Mouse (Mus musculus) limb, embryonic 10.5 days (tissue): ENCODE results near the gene B3gat1. TPM values are rescaled to one million over a fixed set of nuclear protein-coding genes. Genes with fewer than 3 reads are reported as not detected.

Source experiments
- DNase-seq: peaks from one replicate; pipeline ENCODE4 v3.0.0-alpha.2; 2017; ENCODE audit warnings: low spot score
- H3K27ac ChIP-seq: fragments of 300-500 bp; sonication (generic); 2 replicates; pipeline ENCODE4 v1.5.1; 2016; ENCODE audit warnings: mild to moderate bottlenecking
- H3K27me3 ChIP-seq: fragments of 300-500 bp; sonication (generic); 2 replicates; pipeline ENCODE4 v1.6.1; 2016; ENCODE audit warnings: low read depth, mild to moderate bottlenecking; ENCODE audit not compliant: poor library complexity, severe bottlenecking
- H3K36me3 ChIP-seq: fragments of 300-500 bp; sonication (generic); 2 replicates; pipeline ENCODE4 v1.6.1; 2016; ENCODE audit warnings: mild to moderate bottlenecking, moderate library complexity
- H3K4me1 ChIP-seq: fragments of 300-500 bp; sonication (generic); 2 replicates; pipeline ENCODE4 v1.6.1; 2016
- H3K4me3 ChIP-seq: fragments of 300-500 bp; sonication (generic); 2 replicates; pipeline ENCODE4 v1.5.1; 2016; ENCODE audit warnings: mild to moderate bottlenecking, moderate library complexity
- H3K9me3 ChIP-seq: fragments of 300-500 bp; sonication (generic); replicated peaks from 2 replicates; pipeline ENCODE4 v1.6.1; 2016; ENCODE audit warnings: mild to moderate bottlenecking
- WGBS: fragments of 180-500 bp; shearing (Covaris S2); methylation state at CpG from one replicate; pipeline ENCODE4 v1.1.7; 2016; 5-methylcytosine and 5-hydroxymethylcytosine counted together
- polyA plus RNA-seq: library from polyadenylated mRNA; unstranded; fragments of >200 nt; fragmentation: Nextera tagmentation; extraction: Ambion mirVana; gene quantifications from 2 replicates; pipeline ENCODE4 v1.2.1, GENCODE M21; 2016

The B3gat1 gene
- polyA plus RNA-seq, 1 experiment from 2014 or later, result 0.21 TPM

- Histone ChIP-seq H3K4me1 (no peaks in the 10 kb centered on the region), H3K36me3 (no peaks in the 10 kb centered on the region), H3K9me3 (no peaks in the 10 kb centered on the region), H3K4me3 (no peak overlapping the region), H3K27me3 (no peaks in the 10 kb centered on the region), H3K27ac (no peak overlapping the region)
- DNase-seq, result no peak
- 85% methylated on average over 3 of the region's 3 CpGs for WGBS
Observed at GRCm38 (mm10) chr9:26792829-26793228, 59.3 kb downstream of the B3gat1 start.

GRCm38 (mm10) chr9:26798205-26798604, 64.7 kb downstream of the B3gat1 start:
- Histone ChIP-seq H3K4me3 (no peak overlapping the region), H3K27ac (no peak overlapping the region), H3K4me1 (no peaks in the 10 kb centered on the region), H3K36me3 (no peaks in the 10 kb centered on the region), H3K9me3 (no peaks in the 10 kb centered on the region), H3K27me3 (no peaks in the 10 kb centered on the region)
- DNase-seq, result no peak
- 96% methylated on average over 3 of the region's 3 CpGs for WGBS

GRCm38 (mm10) chr9:26798731-26799130, 65.2 kb downstream of the B3gat1 start:
- no peaks in the 10 kb centered on the region for H3K36me3 ChIP-seq
- no peak overlapping the region for H3K4me3 ChIP-seq
- no peaks in the 10 kb centered on the region for H3K27me3 ChIP-seq
- 89% methylated on average over 1 of the region's 1 CpGs for WGBS
- H3K4me1 ChIP-seq, result no peaks in the 10 kb centered on the region
- no peak overlapping the region for H3K27ac ChIP-seq
- H3K9me3 ChIP-seq, result no peaks in the 10 kb centered on the region
- DNase-seq, result no peak

GRCm38 (mm10) chr9:26800357-26800756, 66.8 kb downstream of the B3gat1 start:
- no peaks in the 10 kb centered on the region for H3K4me1 ChIP-seq
- no peak overlapping the region for H3K4me3 ChIP-seq
- 89% methylated on average over 2 of the region's 2 CpGs for WGBS
- no peak for DNase-seq
- H3K27ac ChIP-seq, result no peak overlapping the region
- H3K27me3 ChIP-seq, result no peaks in the 10 kb centered on the region
- no peaks in the 10 kb centered on the region for H3K36me3 ChIP-seq
- H3K9me3 ChIP-seq, result no peaks in the 10 kb centered on the region

GRCm38 (mm10) chr9:26804321-26804720, 70.8 kb downstream of the B3gat1 start:
- Histone ChIP-seq H3K4me1 (peaks cover 7% of the 10 kb centered on the region), H3K9me3 (no peaks in the 10 kb centered on the region), H3K36me3 (no peaks in the 10 kb centered on the region), H3K4me3 (no peak overlapping the region), H3K27ac (no peak overlapping the region), H3K27me3 (no peaks in the 10 kb centered on the region)
- no peak for DNase-seq

- 2% methylated on average over 33 of the region's 33 CpGs for WGBS
- Histone ChIP-seq H3K27me3 (no peaks in the 10 kb centered on the region), H3K4me3 (peak within 1 kb of the TSS; percentile 57), H3K36me3 (no peaks in the 10 kb centered on the region), H3K9me3 (no peaks in the 10 kb centered on the region), H3K4me1 (peaks cover 7% of the 10 kb centered on the region), H3K27ac (peak within 1 kb of the TSS; percentile 85)
- peak; percentile 96 for DNase-seq
Observed at GRCm38 (mm10) chr9:26805935-26806666, 72.6 kb downstream of the B3gat1 start, which contains the start of gene Glb1l2. Gene Glb1l2, minus strand, starts transcription at chr9:26806468.

GRCm38 (mm10) chr9:26808735-26809134, 75.2 kb downstream of the B3gat1 start:
- Histone ChIP-seq H3K4me1 (peaks cover 7% of the 10 kb centered on the region), H3K27me3 (no peaks in the 10 kb centered on the region), H3K9me3 (no peaks in the 10 kb centered on the region), H3K36me3 (no peaks in the 10 kb centered on the region), H3K27ac (no peak overlapping the region), H3K4me3 (no peak overlapping the region)
- WGBS, result 90% methylated on average over 2 of the region's 2 CpGs
- DNase-seq, result no peak

Other genes with a start within 250 kb of the B3gat1 start
- gene Glb1l2, start 72.7 kb downstream of the B3gat1 start, polyA plus RNA-seq, result 3.6 and 4.6 TPM in 2 replicates
- not detected in 2 replicates for gene Glb1l3, start 127.2 kb downstream of the B3gat1 start, polyA plus RNA-seq
- not detected in 2 replicates for gene Gm1110, start 189.4 kb downstream of the B3gat1 start, polyA plus RNA-seq